Comparison of ENCODE assay signal across 1 mouse cellular context in genomic region chr10:80876028-80876427, GRCm38 (mm10).
TF ChIP-seq lines count a peak whose summit lies in the region.

No protein-coding gene starts in this region.

TF ChIP-seq in MEL, 35 proteins besides CTCF, POLR2A, EP300 and RAD21 (continued from another document):
- TF ChIP-seq TBP (IDR thresholded peaks at IDR 0.05; ENCODE audit: low read depth, low read length) (no peak), SMC3 (IDR thresholded peaks at IDR 0.05; ENCODE audit: low read depth, low read length) (peak; percentile 93)
